Mouse (Mus musculus) MEL (cell line): ENCODE results near the gene Uckl1. TPM values are rescaled to one million over a fixed set of nuclear protein-coding genes. Genes with fewer than 3 reads are reported as not detected.

Experiments used
- DNase-seq: peaks from one replicate; pipeline ENCODE4 v3.0.0; 2011; ENCODE audit warnings: low read depth, low spot score
- H3K27ac ChIP-seq: 2 replicates; pipeline ENCODE4 v1.5.1; 2012; ENCODE audit warnings: low read depth, mild to moderate bottlenecking, control low read depth, low read length, moderate library complexity; ENCODE audit not compliant: control insufficient read depth
- H3K27me3 ChIP-seq, 2 experiments: fragments of 150-350 bp in 1 of 2; sonication (generic) in 1 of 2; 2 replicates each; pipeline ENCODE4 v1.6.1; 2012; ENCODE audit warnings: low read length in 2 of 2, mild to moderate bottlenecking in 2 of 2, improper control_type of control experiment in 1 of 2, moderate library complexity in 1 of 2; ENCODE audit not compliant: insufficient read depth in 2 of 2, control insufficient read depth in 1 of 2
- H3K36me3 ChIP-seq, 2 experiments: 2 replicates each; pipeline ENCODE4 v1.6.1; 2012 to 2014; ENCODE audit warnings: low read length in 2 of 2, improper control_type of control experiment in 1 of 2, inconsistent platforms in 1 of 2, mild to moderate bottlenecking in 1 of 2; ENCODE audit not compliant: insufficient read depth in 2 of 2, control insufficient read depth in 1 of 2
- H3K4me1 ChIP-seq, 2 experiments: fragments of 150-350 bp in 1 of 2; sonication (generic) in 1 of 2; 2 replicates each; pipeline ENCODE4 v1.6.1; 2012; ENCODE audit warnings: low read length in 2 of 2, improper control_type of control experiment in 1 of 2, mild to moderate bottlenecking in 1 of 2; ENCODE audit not compliant: insufficient read depth in 2 of 2, control insufficient read depth in 1 of 2
- H3K4me3 ChIP-seq, 2 experiments: fragments of 150-350 bp in 1 of 2; sonication (generic) in 1 of 2; 2 replicates each; pipeline ENCODE4 v1.5.1; 2012; ENCODE audit warnings: low read depth in 2 of 2, low read length in 2 of 2, mild to moderate bottlenecking in 2 of 2, moderate library complexity in 2 of 2, control low read depth in 1 of 2, improper control_type of control experiment in 1 of 2; ENCODE audit not compliant: control insufficient read depth in 1 of 2, insufficient read depth in 1 of 2
- H3K79me2 ChIP-seq: 2 replicates; pipeline ENCODE4 v1.6.1; 2012; ENCODE audit warnings: mild to moderate bottlenecking, low read length, moderate library complexity; ENCODE audit not compliant: control insufficient read depth, poor library complexity, insufficient read depth
- H3K9ac ChIP-seq: 2 replicates; pipeline ENCODE4 v1.6.1; 2012; ENCODE audit warnings: low read depth, mild to moderate bottlenecking, control low read depth, low read length, moderate library complexity; ENCODE audit not compliant: control insufficient read depth, poor library complexity, severe bottlenecking
- H3K9me3 ChIP-seq: fragments of 150-350 bp; sonication (generic); replicated peaks from 2 replicates; pipeline ENCODE4 v1.6.1; 2012; ENCODE audit warnings: mild to moderate bottlenecking, low read length, improper control_type of control experiment, moderate library complexity; ENCODE audit not compliant: insufficient read depth
- BHLHE40 ChIP-seq: IDR thresholded peaks from 2 replicates; pipeline ENCODE4 v1.6.1; 2012; ENCODE audit warnings: low read depth, mild to moderate bottlenecking, inconsistent platforms, low read length, improper control_type of control experiment, borderline replicate concordance
- CHD1 ChIP-seq: IDR thresholded peaks from 2 replicates; pipeline ENCODE4 v1.6.1; 2012; ENCODE audit warnings: low read depth, mild to moderate bottlenecking, inconsistent platforms, low read length, improper control_type of control experiment
- CHD2 ChIP-seq: IDR thresholded peaks from 2 replicates; pipeline ENCODE4 v1.6.1; 2011; ENCODE audit warnings: low read length, improper control_type of control experiment
- CTCF ChIP-seq, 3 experiments: IDR thresholded peaks in 2 of 3; conservative IDR thresholded peaks in 1 of 3; 2 replicates each; pipeline ENCODE4 v1.5.1; 2011 to 2012; ENCODE audit warnings: low read length in 3 of 3, low read depth in 2 of 3, mild to moderate bottlenecking in 2 of 3, improper control_type of control experiment in 1 of 3, inconsistent platforms in 1 of 3, mixed read lengths in 1 of 3, moderate library complexity in 1 of 3; ENCODE audit not compliant: control insufficient read depth in 1 of 3, insufficient read depth in 1 of 3, poor library complexity in 1 of 3, severe bottlenecking in 1 of 3
- ELF1 ChIP-seq: IDR thresholded peaks from 2 replicates; pipeline ENCODE4 v1.6.1; 2014; ENCODE audit warnings: low read depth, mild to moderate bottlenecking, inconsistent platforms, low read length, improper control_type of control experiment, moderate library complexity
- EP300 ChIP-seq, 2 experiments: IDR thresholded peaks; 2 replicates each; pipeline ENCODE4 v1.6.1; 2011; ENCODE audit warnings: improper control_type of control experiment in 2 of 2, low read length in 2 of 2, low read depth in 1 of 2, mild to moderate bottlenecking in 1 of 2
- ETS1 ChIP-seq: IDR thresholded peaks from 2 replicates; pipeline ENCODE4 v1.6.1; 2012; ENCODE audit warnings: low read depth, mild to moderate bottlenecking, inconsistent platforms, low read length, improper control_type of control experiment, moderate library complexity
- GABPA ChIP-seq: IDR thresholded peaks from 2 replicates; pipeline ENCODE4 v1.6.1; 2012; ENCODE audit warnings: low read depth, mild to moderate bottlenecking, inconsistent platforms, low read length, improper control_type of control experiment, moderate library complexity
- GATA1 ChIP-seq: IDR thresholded peaks from 2 replicates; pipeline ENCODE4 v1.6.1; 2011; ENCODE audit warnings: low read depth, low read length, improper control_type of control experiment
- HCFC1 ChIP-seq: IDR thresholded peaks from 2 replicates; pipeline ENCODE4 v1.6.1; 2012; ENCODE audit warnings: low read depth, mild to moderate bottlenecking, inconsistent platforms, low read length, improper control_type of control experiment, moderate library complexity
- JUND ChIP-seq: IDR thresholded peaks from 2 replicates; pipeline ENCODE4 v1.6.1; 2011; ENCODE audit warnings: low read depth, mild to moderate bottlenecking, improper control_type of control experiment, low read length
- MAZ ChIP-seq: IDR thresholded peaks from 2 replicates; pipeline ENCODE4 v1.6.1; 2012; ENCODE audit warnings: low read depth, mild to moderate bottlenecking, inconsistent platforms, low read length, improper control_type of control experiment
- MEF2A ChIP-seq: IDR thresholded peaks from 2 replicates; pipeline ENCODE4 v1.6.1; 2014; ENCODE audit warnings: low read depth, mild to moderate bottlenecking, inconsistent platforms, low read length, improper control_type of control experiment; ENCODE audit not compliant: poor library complexity, insufficient replicate concordance, severe bottlenecking; ENCODE audit errors: extremely low read depth
- MXI1 ChIP-seq: IDR thresholded peaks from 2 replicates; pipeline ENCODE4 v1.6.1; 2011; ENCODE audit warnings: mild to moderate bottlenecking, low read depth, low read length, improper control_type of control experiment
- MYB ChIP-seq: IDR thresholded peaks from 2 replicates; pipeline ENCODE4 v1.6.1; 2011; ENCODE audit warnings: mild to moderate bottlenecking, low read depth, low read length, improper control_type of control experiment
- MYC ChIP-seq: IDR thresholded peaks from 2 replicates; pipeline ENCODE4 v1.6.1; 2011; ENCODE audit warnings: low read depth, mild to moderate bottlenecking, low read length, improper control_type of control experiment, moderate library complexity
- NELFE ChIP-seq: IDR thresholded peaks from 2 replicates; pipeline ENCODE4 v1.6.1; 2011; ENCODE audit warnings: low read depth, low read length, improper control_type of control experiment
- POLR2A ChIP-seq, 2 experiments: IDR thresholded peaks; 2 replicates each; pipeline ENCODE4 v1.6.1; 2011 to 2012; ENCODE audit warnings: low read length in 2 of 2, mild to moderate bottlenecking in 2 of 2, control low read depth in 1 of 2, improper control_type of control experiment in 1 of 2, low read depth in 1 of 2, moderate library complexity in 1 of 2; ENCODE audit not compliant: control insufficient read depth in 1 of 2, insufficient read depth in 1 of 2, poor library complexity in 1 of 2
- POLR2AphosphoS2 ChIP-seq: IDR thresholded peaks from 2 replicates; pipeline ENCODE4 v1.6.1; 2011; ENCODE audit warnings: low read length, improper control_type of control experiment
- RCOR1 ChIP-seq: IDR thresholded peaks from 2 replicates; pipeline ENCODE4 v1.6.1; 2012; ENCODE audit warnings: low read depth, mild to moderate bottlenecking, inconsistent platforms, low read length, improper control_type of control experiment
- SIN3A ChIP-seq: IDR thresholded peaks from 2 replicates; pipeline ENCODE4 v1.6.1; 2012; ENCODE audit warnings: low read length, improper control_type of control experiment, inconsistent platforms
- SMC3 ChIP-seq: IDR thresholded peaks from 2 replicates; pipeline ENCODE4 v1.6.1; 2011; ENCODE audit warnings: low read depth, low read length, improper control_type of control experiment
- TAL1 ChIP-seq: IDR thresholded peaks from 2 replicates; pipeline ENCODE4 v1.6.1; 2012; ENCODE audit warnings: mild to moderate bottlenecking, inconsistent platforms, low read length, moderate library complexity, mixed read lengths
- TCF12 ChIP-seq: IDR thresholded peaks from 2 replicates; pipeline ENCODE4 v1.6.1; 2014; ENCODE audit warnings: low read depth, mild to moderate bottlenecking, inconsistent platforms, low read length, improper control_type of control experiment, moderate library complexity
- ZMIZ1 ChIP-seq: IDR thresholded peaks from 2 replicates; pipeline ENCODE4 v1.6.1; 2012; ENCODE audit warnings: low read depth, mild to moderate bottlenecking, inconsistent platforms, low read length, improper control_type of control experiment, moderate library complexity
- polyA plus RNA-seq, 2 experiments: library from polyadenylated mRNA; stranded (reverse) in 1 of 2; unstranded in 1 of 2; fragments of >175 nt in 1 of 2; fragments of >200 nt in 1 of 2; gene quantifications; 2 replicates each; pipeline versions ENCODE4 v1.2.1 to v1.2.4; 2012; ENCODE audit warnings: low replicate concordance in 2 of 2, low read depth in 1 of 2; ENCODE audit not compliant: insufficient read length in 2 of 2, insufficient read depth in 1 of 2, missing spikeins in 1 of 2
- total RNA-seq: library from RNA; depleted of rRNA; stranded (reverse); fragments of 300-350 nt; gene quantifications from 2 replicates; pipeline ENCODE4 v1.2.3, GENCODE M21; 2012

Uckl1 gene
- total and polyA plus RNA-seq, 3 experiments, result 15.2 to 24.6 TPM; not detected in 1

DNA sequence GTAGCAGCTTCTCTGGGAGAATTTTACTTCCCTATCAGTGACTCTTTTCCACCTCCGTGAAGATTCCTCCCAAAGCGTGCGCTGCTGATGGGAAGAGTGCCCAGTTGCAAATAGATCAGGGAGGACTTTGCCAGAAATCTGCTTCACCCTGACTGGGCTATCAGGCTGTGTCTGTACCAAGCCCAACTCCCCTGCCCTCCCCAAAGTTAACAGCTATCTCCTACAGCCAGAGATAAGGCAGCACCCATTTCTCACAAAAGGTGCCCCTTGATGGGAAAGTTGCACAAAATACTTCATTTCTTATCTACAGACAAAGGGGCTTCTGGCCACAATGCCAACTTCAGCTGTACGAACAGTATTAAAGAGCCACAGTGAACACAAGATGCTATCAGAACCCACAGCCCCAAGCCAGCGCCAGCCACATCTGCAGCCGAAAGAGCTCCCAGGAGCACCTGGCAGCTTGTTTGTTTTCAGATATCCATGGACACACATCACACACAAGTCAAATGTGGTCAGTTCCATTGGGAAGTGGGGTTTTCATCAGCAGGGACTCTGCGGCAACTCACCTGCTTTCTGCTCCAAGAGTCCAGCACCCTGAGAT is 6.6 kb downstream of the Uckl1 start (continued):
- TF ChIP-seq EP300 (IDR thresholded peaks at IDR 0.05; ENCODE audit: low read depth in 1 of 2, low read length in 2 of 2) (peak; percentile 56 to 61), ETS1 (peak; percentile 88), CHD2 (no peak), TCF12 (peak; percentile 79), ELF1 (no peak), TAL1 (peak; percentile 15; the same call in 1 of the 2 replicates), GABPA (no peak), SMC3 (no peak), MYB (no peak), GATA1 (peak; percentile 69; the same call in 1 of the 2 replicates), MEF2A (no peak), RCOR1 (0 out of 2 replicates have a peak, but pooled peaks have one; percentile 45), SIN3A (peak; percentile 65), MYC (no peak), POLR2A (IDR thresholded peaks at IDR 0.05; ENCODE audit: control insufficient read depth in 1 of 2, insufficient read depth in 1 of 2, low read depth in 1 of 2, low read length in 2 of 2, poor library complexity in 1 of 2) (no peak), POLR2AphosphoS2 (no peak), BHLHE40 (peak; percentile 26; the same call in 1 of the 2 replicates), MAZ (no peak)

DNA sequence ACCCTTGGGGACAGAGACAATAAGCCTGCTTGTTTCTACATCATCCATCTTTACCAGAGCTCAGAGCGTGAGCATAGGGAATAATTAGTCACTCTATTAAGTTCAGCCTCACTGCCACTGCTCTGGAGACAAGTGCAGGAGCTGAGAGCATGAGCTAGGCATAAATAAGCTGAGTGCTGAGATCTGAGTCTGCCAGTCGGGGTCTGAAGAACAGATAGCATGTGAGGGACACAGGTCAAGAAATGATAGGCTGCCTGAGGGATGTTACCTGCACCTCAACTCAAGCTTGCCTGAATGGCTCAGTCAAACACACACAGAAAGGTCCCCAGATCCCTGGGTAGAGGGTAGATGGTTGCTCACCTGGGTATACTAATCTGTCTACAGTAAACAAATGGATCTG is 7.6 kb downstream of the Uckl1 start:
- Histone ChIP-seq H3K27ac (no peak overlapping the region), H3K4me1 (peaks cover 17 to 20% of the 10 kb centered on the region in 2 experiments)

More for the DNA sequence above, 7.6 kb downstream of the Uckl1 start:
- no peak for TF ChIP-seq SIN3A
- no peak for TF ChIP-seq TAL1
- TF ChIP-seq SMC3, result no peak
- no peak for TF ChIP-seq MXI1
- TF ChIP-seq JUND, result no peak
- no peak for TF ChIP-seq CTCF (IDR thresholded peaks at IDR 0.05 in 2 of 3, conservative IDR thresholded peaks at IDR 0.05 in 1 of 3; ENCODE audit: control insufficient read depth in 1 of 3, insufficient read depth in 1 of 3, low read depth in 2 of 3, low read length in 3 of 3, poor library complexity in 1 of 3, severe bottlenecking in 1 of 3)
- TF ChIP-seq GABPA, result no peak
- no peak for TF ChIP-seq CHD2
- TF ChIP-seq CHD1, result no peak
- TF ChIP-seq ETS1, result no peak
- TF ChIP-seq EP300 (IDR thresholded peaks at IDR 0.05; ENCODE audit: low read depth in 1 of 2, low read length in 2 of 2), result no peak
- TF ChIP-seq BHLHE40, result no peak
- no peak for TF ChIP-seq POLR2AphosphoS2
- TF ChIP-seq RCOR1, result no peak
- TF ChIP-seq ZMIZ1, result no peak
- TF ChIP-seq POLR2A (IDR thresholded peaks at IDR 0.05; ENCODE audit: control insufficient read depth in 1 of 2, insufficient read depth in 1 of 2, low read depth in 1 of 2, low read length in 2 of 2, poor library complexity in 1 of 2), result no peak
- no peak for TF ChIP-seq NELFE
- no peak for TF ChIP-seq HCFC1
- H3K36me3 ChIP-seq, result peaks cover 0 to 21% of the 10 kb centered on the region in 2 experiments; a peak in 2 of 4 replicates
- H3K4me3 ChIP-seq, result no peak overlapping the region
- no peaks in the 10 kb centered on the region for H3K9me3 ChIP-seq
- no peak overlapping the region for H3K9ac ChIP-seq
- H3K79me2 ChIP-seq, result peaks cover 8% of the 10 kb centered on the region
- no peaks in the 10 kb centered on the region for H3K27me3 ChIP-seq
- DNase-seq, result no peak
